Mouse (Mus musculus): ENCODE data around the gene Iah1. TPM values are rescaled to one million over a fixed set of nuclear protein-coding genes. Genes with fewer than 3 reads are reported as not detected.
A peak's percentile ranks its signal among the peaks of the same experiment; 100 is the strongest.

Gene Iah1
- polyA plus RNA-seq, 1 experiment from 2014 or later = 68.9 TPM

GRCm38 (mm10) chr12:21370035-21370611 is 53.9 kb downstream of the Iah1 start:
- no peak overlapping the region for H3K27ac ChIP-seq

DNA sequence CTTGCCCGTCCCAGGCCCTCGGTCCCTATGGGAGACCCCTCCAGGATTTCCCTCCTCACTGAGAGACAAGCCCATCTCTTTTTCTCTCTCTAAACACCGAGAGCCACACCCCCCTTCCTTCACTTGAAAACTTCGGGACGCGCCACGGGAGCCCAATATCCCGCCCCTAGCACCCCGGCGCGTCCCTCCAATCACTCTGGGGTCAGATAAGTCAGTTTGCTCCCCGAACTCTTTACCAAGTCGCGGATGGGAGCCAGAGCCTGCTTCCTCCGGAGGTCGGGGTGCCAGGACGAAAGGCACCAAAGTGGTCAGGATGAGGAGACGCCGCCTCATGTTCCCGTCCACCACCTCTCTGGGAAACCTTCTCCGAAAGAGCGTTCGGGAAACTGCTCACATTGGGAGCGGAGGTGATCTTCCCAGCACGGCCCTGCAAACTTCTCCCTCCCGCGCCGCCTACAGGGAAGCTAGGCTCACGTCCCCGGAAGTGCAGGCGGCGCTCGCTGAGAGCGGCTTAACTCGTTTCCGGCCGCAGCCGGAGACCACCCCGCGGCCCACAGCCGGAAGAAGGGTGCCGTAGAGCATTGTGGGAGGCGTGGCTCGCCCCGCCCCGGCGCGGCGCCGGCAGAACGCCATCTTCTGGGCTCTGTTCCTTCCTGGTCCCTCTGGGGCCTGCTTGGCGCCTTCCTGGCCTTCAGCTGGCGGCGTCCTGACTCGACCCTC is 57.1 kb downstream of the Iah1 start, which contains the start of gene Adam17:
TSS of gene Adam17 (minus strand) at position 533 of the 720 bp plus-strand sequence.
- ATAC-seq (ENCODE audit: insufficient number of reproducible peaks, insufficient read depth, low FRiP score, low TSS enrichment, low read depth) = peak; percentile 96
- no peaks in the 10 kb centered on the region for H3K27me3 ChIP-seq
- H3K4me1 ChIP-seq (replicated peaks) = no peaks in the 10 kb centered on the region; the same call in 1 of the 2 replicates
- H3K9me3 ChIP-seq = no peaks in the 10 kb centered on the region
- H3K4me3 ChIP-seq (replicated peaks) = peak within 1 kb of the TSS; percentile 66
- WGBS = under 1% methylated on average over 55 of the region's 55 CpGs
- peak within 1 kb of the TSS; percentile 96 for H3K27ac ChIP-seq
- peak within 1 kb of the TSS; percentile 73 for H3K4me2 ChIP-seq
- H3K9ac ChIP-seq (replicated peaks) = peak within 1 kb of the TSS; percentile 83
- no peaks in the 10 kb centered on the region for H3K36me3 ChIP-seq

More at GRCm38 (mm10) chr12:21370035-21370611, 53.9 kb downstream of the Iah1 start:
- no peak for ATAC-seq (ENCODE audit: insufficient number of reproducible peaks, insufficient read depth, low FRiP score, low TSS enrichment, low read depth)
- WGBS = 88% methylated on average over 1 of the region's 1 CpGs
- H3K9ac ChIP-seq (replicated peaks) = no peak overlapping the region
- no peaks in the 10 kb centered on the region; the same call in 1 of the 2 replicates for H3K4me1 ChIP-seq (replicated peaks)
- no peaks in the 10 kb centered on the region for H3K36me3 ChIP-seq
- no peaks in the 10 kb centered on the region for H3K27me3 ChIP-seq
- no peaks in the 10 kb centered on the region for H3K9me3 ChIP-seq
- H3K4me3 ChIP-seq (replicated peaks) = no peak overlapping the region
- no peak overlapping the region for H3K4me2 ChIP-seq

Other genes with a start within 250 kb of the Iah1 start
- 121 and 125 TPM in 2 replicates for gene Cpsf3, start 31.0 kb upstream of the Iah1 start, polyA plus RNA-seq (2016; fragmentation: Nextera tagmentation; extraction: Ambion mirVana)
- gene Itgb1bp1, start 30.1 kb upstream of the Iah1 start, polyA plus RNA-seq (2016; fragmentation: Nextera tagmentation; extraction: Ambion mirVana) = 43.7 and 48.2 TPM in 2 replicates
- gene Adam17, start 57.2 kb downstream of the Iah1 start, polyA plus RNA-seq (2016; fragmentation: Nextera tagmentation; extraction: Ambion mirVana) = 47.6 and 49.7 TPM in 2 replicates
- 791 and 812 TPM in 2 replicates for gene Ywhaq, start 101.2 kb downstream of the Iah1 start, polyA plus RNA-seq (2016; fragmentation: Nextera tagmentation; extraction: Ambion mirVana)